Mouse (Mus musculus) left cerebral cortex, adult 9 months (tissue): Measurements from ENCODE around the gene Gys1.
A peak's percentile ranks its signal among the peaks of the same experiment; 100 is the strongest.
"Not testable (repeated sequence)": the region's sequence is repeated elsewhere in the genome, so short reads cannot be mapped to it uniquely, and the experiment has no call there.

ENCODE experiments used
- DNase-seq, 2 experiments: peaks; one replicate each; pipeline ENCODE4 v3.0.0; 2022; ENCODE audit warnings: low spot score in 2 of 2

Gene Gys1

DNA sequence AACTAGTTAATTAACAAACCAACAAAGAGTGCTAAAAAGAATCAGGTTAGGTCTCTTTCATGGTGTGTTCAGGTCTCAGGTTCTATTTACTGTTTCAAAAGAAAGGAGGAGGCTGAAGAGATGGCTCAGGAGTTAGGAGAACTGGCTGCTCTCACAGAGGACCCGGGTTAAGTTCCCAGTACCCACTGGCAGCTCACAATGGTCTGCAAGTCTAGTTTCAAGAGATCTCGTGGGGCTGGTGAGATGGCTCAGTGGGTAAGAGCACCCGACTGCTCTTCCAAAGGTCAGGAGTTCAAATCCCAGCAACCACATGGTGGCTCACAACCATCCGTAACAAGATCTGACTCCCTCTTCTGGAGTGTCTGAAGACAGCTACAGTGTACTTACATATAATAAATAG is 45.7 kb downstream of the Gys1 start:
- DNase-seq: not testable (repeated sequence)

DNA sequence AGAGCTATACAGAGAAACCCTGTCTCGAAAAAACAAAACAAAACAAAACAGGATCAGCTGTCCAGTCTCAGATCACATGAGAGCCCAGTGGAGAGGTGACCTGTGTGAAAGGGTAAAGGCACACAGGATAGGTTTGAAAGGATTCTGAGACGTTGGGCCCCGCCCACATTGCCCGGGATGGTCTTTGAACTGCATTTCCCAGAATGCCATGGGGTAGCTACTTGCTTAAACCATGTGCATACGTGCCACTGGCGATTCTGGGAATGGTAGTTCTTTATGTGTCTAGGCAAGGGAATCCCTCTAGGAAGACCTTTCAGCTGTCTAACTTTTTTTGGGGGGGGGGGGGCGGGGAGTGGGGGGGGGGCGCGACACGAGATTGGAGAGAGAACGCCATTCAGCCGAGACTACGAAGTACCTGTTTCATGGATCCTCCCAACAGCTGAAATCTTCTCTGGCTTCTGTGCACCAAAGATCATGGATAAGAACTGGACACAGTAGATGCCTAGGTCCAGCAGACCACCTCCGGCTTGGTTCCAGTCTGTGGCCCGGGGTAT is 46.8 kb downstream of the Gys1 start, which contains the start of gene Tulp2:
Tulp2 (plus strand) TSS at position 504 of the 554 bp plus-strand sequence.
- DNase-seq: peak in 1 of 2 experiments; percentile 77

DNA sequence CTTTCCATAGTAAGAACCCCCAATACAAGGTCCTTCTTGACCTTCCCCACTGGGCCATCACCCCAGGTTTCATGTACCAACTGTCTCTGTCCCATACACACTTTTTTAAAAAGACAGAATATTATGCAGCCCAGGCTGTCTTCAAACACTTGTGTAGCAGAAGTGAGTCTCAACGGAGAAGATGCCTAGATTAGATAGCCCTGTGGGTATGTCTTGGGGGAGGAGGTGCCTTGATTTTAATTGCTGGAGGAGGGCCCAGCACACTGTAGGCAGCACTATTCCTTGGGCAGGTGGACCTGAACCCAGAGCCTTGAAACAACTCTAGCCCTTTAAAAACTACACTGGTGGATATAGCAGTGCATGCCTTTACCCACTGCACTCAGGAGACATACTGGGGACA is 47.5 kb downstream of the Gys1 start:
- no peak for DNase-seq

DNA sequence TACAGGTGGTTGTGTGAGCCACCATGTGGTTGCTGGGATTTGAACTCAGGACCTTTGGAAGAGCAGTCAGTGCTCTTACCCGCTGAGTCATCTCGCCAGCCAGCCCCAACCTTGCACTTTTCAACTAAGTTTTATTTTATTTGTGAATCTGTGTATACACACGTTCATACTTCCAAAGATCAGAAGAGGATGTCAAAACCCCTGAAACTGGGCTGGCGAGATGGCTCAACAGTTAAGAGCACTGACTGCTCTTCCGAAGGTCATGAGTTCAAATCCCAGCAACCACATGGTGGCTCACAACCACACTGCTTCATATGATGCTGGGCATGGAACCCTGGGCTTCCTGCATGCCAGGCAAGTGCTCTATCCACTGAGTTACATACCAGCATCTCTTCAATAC is 50.3 kb downstream of the Gys1 start:
- DNase-seq: not testable (repeated sequence)

DNA sequence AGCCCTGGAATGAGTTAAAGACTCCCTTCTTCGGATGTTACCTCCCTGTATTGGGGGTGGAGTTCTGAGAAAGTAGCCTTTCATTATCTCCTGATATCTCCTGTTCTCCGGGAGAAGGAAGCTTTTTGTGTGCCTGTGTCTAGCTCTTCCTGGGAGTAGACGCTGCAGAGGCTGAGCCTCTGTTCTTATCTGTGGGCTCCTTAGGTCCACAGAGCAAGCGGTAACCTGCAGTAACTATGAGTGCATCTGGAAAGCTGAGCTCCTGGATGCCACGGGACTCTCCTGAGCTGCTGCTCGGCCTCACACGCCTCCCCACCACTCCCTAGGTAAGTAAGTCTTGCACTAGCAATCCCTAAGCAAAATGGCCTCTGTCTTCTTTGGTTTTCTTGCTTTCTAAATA is 51.5 kb downstream of the Gys1 start:
- no peak for DNase-seq

DNA sequence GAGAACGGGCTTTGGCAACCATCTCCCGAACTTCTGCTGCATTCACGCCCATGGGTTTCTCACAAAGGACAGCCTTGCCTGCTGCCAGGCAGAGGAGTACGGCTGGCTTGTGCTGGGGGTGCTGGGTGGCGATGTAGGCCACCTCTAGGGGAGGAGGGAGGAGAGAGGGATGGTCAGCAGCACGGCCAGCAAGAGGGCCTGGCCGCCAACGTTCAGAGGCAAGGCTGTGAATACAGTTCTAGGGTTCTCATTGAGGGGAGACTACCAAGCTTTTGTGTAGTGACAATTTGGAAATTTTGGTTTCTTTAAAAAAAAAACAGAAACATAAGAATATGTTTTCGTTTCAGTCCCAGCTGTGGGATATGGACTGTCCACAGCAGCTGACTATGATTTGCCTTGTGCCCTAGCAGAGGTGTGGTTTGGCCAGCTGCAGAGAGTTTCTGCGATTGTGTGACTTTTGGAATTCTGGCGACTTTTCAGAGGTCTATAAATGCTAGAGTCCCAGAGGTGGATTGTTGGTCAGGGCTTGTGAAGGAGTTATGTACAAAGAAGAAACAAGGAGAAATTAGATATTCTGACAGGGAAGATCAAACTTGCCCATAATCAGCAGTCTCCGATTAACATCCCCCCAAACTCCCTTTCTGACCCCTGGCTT is 52.2 kb downstream of the Gys1 start, which contains the start of gene Gm45808:
Gm45808 (minus strand) TSS at position 51 of the 655 bp plus-strand sequence.
- no peak for DNase-seq

DNA sequence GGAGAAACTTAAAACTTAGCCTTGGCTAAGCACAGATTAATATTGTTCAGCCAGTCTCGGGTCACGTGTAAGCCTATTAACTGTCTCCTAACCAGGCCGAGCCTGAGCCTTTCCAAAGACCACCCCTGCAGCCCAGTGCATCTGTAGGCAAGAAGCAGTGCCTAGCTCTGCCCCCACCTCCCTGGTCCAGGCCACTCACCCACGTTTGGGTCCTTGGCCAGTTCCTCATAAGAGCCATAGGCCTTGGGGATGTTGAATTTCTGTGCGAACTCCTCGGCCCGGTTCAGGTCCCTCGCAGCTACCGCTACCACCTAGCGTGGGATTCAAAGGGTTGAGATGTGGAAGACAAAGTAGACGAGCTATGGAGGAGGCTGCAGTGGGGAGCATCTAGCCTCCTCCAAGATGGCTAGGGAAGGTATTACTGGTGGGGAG is 53.2 kb downstream of the Gys1 start:
- no peak for DNase-seq

DNA sequence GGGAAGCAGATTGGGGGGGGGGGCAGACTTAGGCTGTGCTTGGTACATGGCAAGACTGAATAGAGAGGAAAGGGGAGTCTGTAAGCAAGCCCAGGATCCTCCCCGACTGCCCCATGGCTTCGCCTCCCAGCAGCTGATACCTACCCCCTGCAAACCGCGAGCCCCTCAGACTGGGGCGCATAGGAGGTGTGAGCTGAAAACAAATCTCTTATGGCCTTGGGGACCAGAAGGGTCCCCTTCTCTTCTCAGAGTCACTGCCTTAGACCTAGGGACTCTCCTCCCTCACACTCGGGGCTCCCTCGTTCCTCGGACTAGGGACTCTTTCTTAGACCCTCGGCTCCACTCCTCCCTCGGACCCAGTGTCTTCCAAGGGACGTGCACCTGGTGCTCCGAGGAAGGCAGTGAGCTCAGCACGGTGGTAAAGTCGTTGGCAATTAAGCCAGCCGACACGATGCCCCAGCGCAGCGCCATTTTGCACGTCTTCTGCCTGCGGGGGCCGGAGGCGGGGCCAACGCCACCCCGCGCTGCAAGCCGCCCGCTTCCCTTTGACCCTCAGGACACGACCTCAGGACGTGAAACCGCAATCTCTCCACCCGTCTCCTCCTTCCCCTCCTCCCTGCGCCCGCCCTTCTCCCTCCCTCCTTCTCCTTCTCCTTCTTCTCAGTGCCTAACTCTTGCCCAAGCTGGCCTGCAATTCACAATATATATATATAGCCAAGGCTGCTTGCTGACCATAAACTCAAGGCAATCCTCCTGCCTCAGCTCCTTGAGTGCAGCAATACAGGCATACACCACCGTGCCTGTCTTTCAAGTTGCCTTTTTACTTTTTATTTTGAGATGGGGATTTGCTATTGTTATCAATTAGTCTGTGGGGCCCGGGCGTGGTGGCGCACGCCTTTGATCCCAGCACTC is 53.9 kb downstream of the Gys1 start, which contains the start of gene Dhdh:
Dhdh (minus strand) TSS at position 513 of the 912 bp plus-strand sequence.
- DNase-seq: peak in 1 of 2 experiments; percentile 44

DNA sequence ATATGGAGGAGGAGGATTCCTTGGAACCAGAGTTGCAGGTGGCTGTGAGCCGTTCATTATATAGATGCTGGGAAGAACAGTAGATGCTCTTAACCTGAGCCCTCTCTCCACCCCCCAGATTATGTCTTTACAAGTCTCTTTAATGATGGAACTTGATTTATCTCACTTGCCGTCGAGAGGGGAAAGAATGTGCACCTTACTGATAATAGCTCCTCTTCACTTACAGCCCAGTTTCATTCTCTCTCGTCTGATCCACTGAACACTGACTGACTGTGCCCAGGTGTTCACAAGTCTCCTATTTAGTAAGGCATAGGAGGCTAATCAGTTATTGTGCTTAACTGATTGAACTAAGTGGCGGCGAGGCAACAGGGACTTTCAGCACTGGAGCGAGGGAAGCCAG is 54.9 kb downstream of the Gys1 start:
- DNase-seq: no peak

DNA sequence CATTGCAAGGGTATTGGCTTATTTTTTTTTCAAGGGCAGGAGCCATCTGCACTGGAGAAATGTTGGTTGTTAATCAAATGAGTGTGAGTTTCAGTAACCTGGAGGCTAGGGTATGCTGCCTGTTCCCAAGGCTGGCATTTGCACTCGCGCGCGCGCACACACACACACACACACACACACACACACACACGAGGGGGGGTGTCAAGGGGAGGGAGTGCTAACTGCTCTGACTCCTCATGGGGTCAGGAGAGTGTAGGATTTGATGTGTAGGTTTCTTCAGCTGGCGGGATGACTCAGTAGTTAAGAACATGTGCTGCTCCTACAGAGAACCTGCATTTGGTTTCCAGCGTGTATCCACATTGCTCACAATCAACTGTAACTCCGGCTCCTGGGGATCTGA is 56.2 kb downstream of the Gys1 start:
- DNase-seq: no peak

DNA sequence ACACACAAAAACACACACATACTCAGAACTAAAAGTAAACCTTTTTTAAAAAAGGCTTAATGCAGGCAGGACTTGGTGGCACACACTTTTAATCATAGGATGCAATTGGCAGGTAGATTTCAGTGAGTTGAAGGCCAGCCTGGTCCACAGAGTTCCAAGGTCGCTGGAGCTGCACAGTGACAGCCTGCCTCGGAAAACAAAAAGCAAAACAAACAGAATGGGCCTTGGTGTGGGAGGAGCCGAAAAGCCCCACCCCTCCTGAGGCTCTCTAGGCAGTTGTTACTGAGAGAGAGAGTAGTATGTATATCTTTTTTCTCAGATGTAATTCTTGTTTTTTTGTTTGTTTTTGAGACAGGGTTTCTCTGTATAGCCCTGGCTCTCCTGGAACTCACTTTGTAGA is 56.6 kb downstream of the Gys1 start:
- no peak for DNase-seq

DNA sequence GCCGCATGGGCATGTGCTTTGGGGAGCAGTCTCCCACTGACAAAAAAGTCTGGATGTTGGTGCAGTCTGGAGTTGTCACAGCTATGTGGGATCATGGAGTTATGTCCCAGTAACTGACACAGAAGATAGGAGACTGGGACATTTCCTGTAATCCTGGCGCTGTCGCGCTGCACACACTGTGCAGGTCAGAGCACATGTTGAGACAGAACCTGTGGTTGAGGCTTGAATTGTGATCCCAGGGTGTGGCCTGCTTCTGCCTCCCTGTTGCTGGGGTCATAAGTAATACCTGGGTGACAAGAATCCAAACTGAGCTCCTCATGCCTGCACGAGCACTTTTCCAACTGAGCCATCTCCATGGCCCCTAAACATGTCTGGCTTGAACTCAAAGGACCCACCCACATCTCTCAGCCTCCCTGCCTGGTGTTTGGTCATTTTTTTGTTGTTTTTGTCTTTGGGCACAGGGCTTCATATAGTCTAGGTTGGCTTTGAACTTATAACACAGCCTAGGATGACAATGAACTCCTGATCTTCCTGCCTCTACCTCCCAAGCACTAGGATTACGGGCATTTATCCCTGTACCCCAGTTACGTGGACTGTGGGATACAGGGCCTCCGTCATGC is 57.7 kb downstream of the Gys1 start:
- no peak for DNase-seq

DNA sequence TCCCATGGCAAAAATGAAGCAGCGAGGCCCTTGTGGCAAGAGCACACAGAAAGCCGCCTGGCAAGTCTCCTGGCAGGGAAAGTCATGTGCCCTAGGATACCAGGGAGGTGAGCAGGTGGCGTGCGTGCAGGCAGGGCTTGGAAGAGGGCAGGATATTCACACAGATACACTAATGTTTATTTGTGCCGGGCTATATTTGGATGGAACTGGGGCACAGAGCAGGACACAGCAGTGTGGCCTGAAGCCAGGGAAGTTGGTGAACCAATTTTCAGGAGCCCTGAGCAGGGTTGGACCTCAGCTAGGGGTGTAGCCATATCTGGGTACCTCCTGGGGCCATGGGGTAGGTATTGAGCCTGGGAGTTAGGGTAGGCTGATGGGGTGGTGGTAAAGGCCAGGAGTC is 58.3 kb downstream of the Gys1 start:
- no peak for DNase-seq

DNA sequence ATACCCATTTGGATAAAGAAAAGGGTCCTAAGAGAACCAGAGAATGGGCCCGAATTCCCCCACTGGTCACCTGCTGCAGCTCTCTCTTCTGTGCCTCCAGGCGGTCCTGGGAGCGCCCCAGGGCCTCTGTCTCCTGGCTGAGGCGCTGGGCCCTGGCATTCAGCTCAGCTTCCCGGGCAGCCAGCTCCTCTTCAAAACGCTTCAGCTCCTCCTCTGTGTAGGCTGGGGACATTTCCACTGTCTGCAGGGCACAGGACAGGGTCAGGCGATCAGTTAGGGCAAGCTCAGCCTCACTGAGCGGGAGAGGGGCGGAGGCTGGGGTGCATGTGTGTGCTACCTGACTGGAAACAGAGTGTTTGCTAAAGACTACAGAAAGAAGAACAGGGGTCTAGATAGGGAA is 59.9 kb downstream of the Gys1 start:
- no peak for DNase-seq

DNA sequence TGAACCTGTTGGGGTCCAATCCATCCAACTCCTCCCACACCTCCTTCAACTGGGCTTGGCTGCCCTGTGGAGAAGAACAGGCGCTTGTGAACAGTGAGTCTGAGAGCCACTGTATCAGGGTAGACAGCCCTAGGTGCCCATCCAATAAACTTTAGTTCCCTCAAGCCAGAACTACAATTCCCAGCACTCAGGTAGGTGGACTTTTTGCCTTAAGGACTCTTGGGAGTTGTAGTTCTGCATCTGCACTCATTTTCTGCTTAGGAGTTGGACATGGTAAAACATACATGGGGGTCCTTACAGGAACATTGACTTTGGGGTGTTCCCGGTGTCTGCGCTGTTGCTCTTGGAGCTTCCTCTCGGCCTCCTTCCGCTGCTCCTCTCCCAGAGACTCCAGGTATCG is 63.8 kb downstream of the Gys1 start:
- DNase-seq: no peak
